Mouse (Mus musculus) hindbrain, postnatal 0 days (tissue): Measurements from ENCODE around the gene Rbm19. TPM values are rescaled to one million over a fixed set of nuclear protein-coding genes. Genes with fewer than 3 reads are reported as not detected.
A peak's percentile ranks its signal among the peaks of the same experiment; 100 is the strongest.

Experiments
- ATAC-seq: fragments of 200-750 bp; cut with Nextera tagmentation; 2 replicates; pipeline ENCODE4 v1.8.0; 2017; ENCODE audit warnings: mild to moderate bottlenecking, moderate TSS enrichment, moderate library complexity
- DNase-seq: peaks from one replicate; pipeline ENCODE4 v3.0.0-alpha.2; 2015; ENCODE audit warnings: low spot score
- H3K27ac ChIP-seq: fragments of 300-500 bp; sonication (generic); 2 replicates; pipeline ENCODE4 v1.5.1; 2014; ENCODE audit warnings: mild to moderate bottlenecking
- H3K27me3 ChIP-seq: fragments of 300-500 bp; sonication (generic); 2 replicates; pipeline ENCODE4 v1.6.1; 2014; ENCODE audit warnings: low read length, mixed read lengths; ENCODE audit not compliant: insufficient read depth
- H3K36me3 ChIP-seq: fragments of 300-500 bp; sonication (generic); 2 replicates; pipeline ENCODE4 v1.6.1; 2014; ENCODE audit warnings: low read length, mixed read lengths; ENCODE audit not compliant: insufficient read depth
- H3K4me1 ChIP-seq: fragments of 300-500 bp; sonication (generic); 2 replicates; pipeline ENCODE4 v1.6.1; 2014; ENCODE audit warnings: antibody characterized with exemption, low read length, mixed read lengths; ENCODE audit not compliant: insufficient read depth
- H3K4me2 ChIP-seq: fragments of 300-500 bp; sonication (generic); 2 replicates; pipeline ENCODE4 v1.6.1; 2014; ENCODE audit warnings: low read depth, mild to moderate bottlenecking, low read length, moderate library complexity, mixed read lengths
- H3K4me3 ChIP-seq: fragments of 300-500 bp; sonication (generic); 2 replicates; pipeline ENCODE4 v1.5.1; 2014; ENCODE audit warnings: low read length
- H3K9ac ChIP-seq: fragments of 300-500 bp; sonication (generic); replicated peaks from 2 replicates; pipeline ENCODE4 v1.6.1; 2014; ENCODE audit warnings: mild to moderate bottlenecking, low read length, moderate library complexity, mixed read lengths
- H3K9me3 ChIP-seq: fragments of 300-500 bp; sonication (generic); 2 replicates; pipeline ENCODE4 v1.6.1; 2016; ENCODE audit warnings: low read length, mixed read lengths
- CTCF ChIP-seq: IDR thresholded peaks from 2 replicates; pipeline ENCODE4 v1.5.1; 2016; ENCODE audit warnings: antibody characterized with exemption, control low read depth, low read depth
- WGBS: fragments of 180-500 bp; shearing (Covaris S2); extraction: QIAGEN DNeasy Blood & Tissue Kit; methylation state at CpG from one replicate; pipeline ENCODE4 v1.1.7; 2014; 5-methylcytosine and 5-hydroxymethylcytosine counted together
- polyA plus RNA-seq: library from polyadenylated mRNA; unstranded; fragments of >200 nt; fragmentation: Nextera tagmentation; extraction: Ambion mirVana; gene quantifications from 2 replicates; pipeline ENCODE4 v1.2.1, GENCODE M21; 2015
- total RNA-seq: library from RNA; depleted of rRNA; stranded (reverse); fragments of >200 nt; gene quantifications from 2 replicates; pipeline ENCODE4 v1.2.3, GENCODE M21; 2014

Rbm19 gene
- total and polyA plus RNA-seq, 2 experiments from 2014 or later, result 17.2 to 33.4 TPM

DNA sequence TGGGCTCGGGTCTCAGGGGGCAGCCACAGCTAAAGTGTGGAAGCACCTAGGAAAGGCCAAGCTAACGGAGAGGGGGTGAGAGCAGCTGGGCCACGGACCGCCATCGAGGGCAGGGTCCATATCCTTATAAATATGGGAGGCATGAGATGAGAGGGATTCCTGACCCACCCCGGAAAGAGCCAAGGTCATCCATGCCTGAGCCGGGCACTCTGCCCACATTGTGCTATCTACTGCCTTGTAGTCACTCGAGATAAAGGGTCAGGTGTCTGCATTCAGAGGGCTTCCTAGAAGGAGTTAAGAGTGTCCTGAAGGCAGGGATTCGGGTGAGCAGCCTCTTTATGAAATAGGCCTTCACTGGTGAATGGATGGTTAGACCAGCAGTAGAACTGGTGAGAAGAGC lies 80.6 kb downstream of the Rbm19 start:
- Histone ChIP-seq H3K4me1 (peaks cover 25% of the 10 kb centered on the region), H3K9me3 (no peaks in the 10 kb centered on the region), H3K9ac (no peak overlapping the region), H3K27ac (no peak overlapping the region), H3K27me3 (no peaks in the 10 kb centered on the region), H3K4me3 (no peak overlapping the region), H3K4me2 (no peak overlapping the region), H3K36me3 (peaks cover 9% of the 10 kb centered on the region)
- DNase-seq, result no peak
- WGBS, result 75% methylated on average over 9 of the region's 9 CpGs
- no peak for ATAC-seq
- TF ChIP-seq CTCF, result no peak

DNA sequence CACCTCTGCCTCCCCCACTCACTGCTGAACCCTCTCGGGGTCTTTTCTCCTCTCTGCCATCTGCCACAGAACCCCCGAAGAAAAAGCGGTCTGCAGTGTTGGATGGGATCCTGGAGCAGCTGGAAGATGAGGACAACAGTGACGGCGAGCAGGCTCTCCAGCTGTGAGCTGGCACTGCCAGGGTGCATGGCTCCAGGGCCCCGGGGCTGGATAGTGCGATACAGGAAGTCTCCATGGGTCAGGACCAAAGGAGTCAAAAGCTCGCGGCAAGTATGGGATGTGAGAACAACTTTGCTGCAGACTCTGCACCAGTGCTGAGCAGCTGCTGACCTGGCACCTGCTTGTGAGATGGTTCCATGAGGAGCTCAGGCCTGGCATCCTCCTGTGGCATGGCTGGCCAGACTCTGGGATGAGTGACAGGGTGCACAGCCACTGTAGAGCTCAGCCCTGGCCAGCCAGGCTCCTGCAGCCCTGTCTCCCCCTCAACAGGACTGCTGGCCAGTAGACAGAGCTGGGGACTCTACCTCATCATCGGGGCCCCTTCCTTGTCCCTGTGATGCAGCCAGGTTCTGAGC lies 81.6 kb downstream of the Rbm19 start:
- Histone ChIP-seq H3K4me1 (peaks cover 23% of the 10 kb centered on the region), H3K36me3 (peaks cover 9% of the 10 kb centered on the region), H3K4me3 (no peak overlapping the region), H3K27ac (no peak overlapping the region), H3K4me2 (no peak overlapping the region), H3K9me3 (no peaks in the 10 kb centered on the region), H3K27me3 (no peaks in the 10 kb centered on the region), H3K9ac (no peak overlapping the region)
- 0 out of 2 replicates have a peak, but pooled peaks have one; percentile 18 for ATAC-seq
- TF ChIP-seq CTCF, result no peak
- WGBS, result 42% methylated on average over 10 of the region's 10 CpGs
- DNase-seq, result peak; percentile 55

DNA sequence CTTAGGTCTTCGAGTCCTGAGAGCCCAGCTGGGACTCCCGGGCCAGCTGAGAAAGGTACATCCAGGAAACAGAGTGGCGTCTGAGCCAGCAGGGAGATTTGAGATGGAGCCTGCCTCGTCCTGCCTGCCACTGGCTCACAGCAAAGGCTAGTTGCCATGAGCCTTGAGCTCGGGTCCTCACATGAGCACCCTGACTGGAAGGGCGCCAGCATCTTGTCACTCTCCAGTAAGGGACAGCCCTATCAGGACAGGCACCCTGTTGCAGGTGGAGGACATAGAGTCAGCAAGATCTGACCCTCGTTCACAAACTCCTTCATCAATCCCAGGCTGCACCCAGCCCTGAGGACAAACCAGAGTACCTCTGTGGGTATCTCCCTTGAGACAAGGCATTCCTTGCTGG lies 83.6 kb downstream of the Rbm19 start:
- Histone ChIP-seq H3K27ac (no peak overlapping the region), H3K4me1 (peaks cover 9% of the 10 kb centered on the region), H3K27me3 (no peaks in the 10 kb centered on the region), H3K4me2 (no peak overlapping the region), H3K36me3 (peaks cover 9% of the 10 kb centered on the region), H3K9me3 (no peaks in the 10 kb centered on the region), H3K4me3 (no peak overlapping the region), H3K9ac (no peak overlapping the region)
- 84% methylated on average over 7 of the region's 7 CpGs for WGBS
- DNase-seq (no peak), ATAC-seq (no peak)
- TF ChIP-seq CTCF, result no peak

DNA sequence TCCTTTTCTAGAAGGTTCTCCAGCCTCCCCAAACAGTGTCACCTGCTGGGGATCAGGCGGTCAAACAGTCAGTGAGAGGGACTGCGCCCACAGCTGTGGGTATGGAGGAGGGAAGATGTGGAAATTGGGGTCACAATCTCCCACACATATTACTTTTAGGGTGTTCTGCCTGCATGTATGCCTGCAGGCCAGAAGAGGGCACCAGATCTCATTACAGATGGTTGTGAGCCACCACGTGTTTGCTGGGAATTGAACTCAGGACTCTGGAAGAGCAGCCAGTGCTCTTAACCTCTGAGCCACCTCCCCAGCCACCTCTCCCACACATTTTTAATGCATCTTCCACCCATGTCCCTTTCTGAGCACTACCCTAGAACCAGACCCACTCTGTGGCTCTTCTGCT lies 88.1 kb downstream of the Rbm19 start:
- ATAC-seq (no peak), DNase-seq (no peak)
- peaks cover 16% of the 10 kb centered on the region for H3K4me1 ChIP-seq
- WGBS, result 74% methylated on average over 3 of the region's 3 CpGs
- H3K27me3 ChIP-seq, result no peaks in the 10 kb centered on the region
- no peaks in the 10 kb centered on the region for H3K9me3 ChIP-seq
- no peak overlapping the region for H3K9ac ChIP-seq
- no peak overlapping the region for H3K4me3 ChIP-seq
- no peak overlapping the region for H3K4me2 ChIP-seq
- no peaks in the 10 kb centered on the region for H3K36me3 ChIP-seq
- TF ChIP-seq CTCF, result no peak; the same call in none of the 2 replicates
- no peak overlapping the region for H3K27ac ChIP-seq

DNA sequence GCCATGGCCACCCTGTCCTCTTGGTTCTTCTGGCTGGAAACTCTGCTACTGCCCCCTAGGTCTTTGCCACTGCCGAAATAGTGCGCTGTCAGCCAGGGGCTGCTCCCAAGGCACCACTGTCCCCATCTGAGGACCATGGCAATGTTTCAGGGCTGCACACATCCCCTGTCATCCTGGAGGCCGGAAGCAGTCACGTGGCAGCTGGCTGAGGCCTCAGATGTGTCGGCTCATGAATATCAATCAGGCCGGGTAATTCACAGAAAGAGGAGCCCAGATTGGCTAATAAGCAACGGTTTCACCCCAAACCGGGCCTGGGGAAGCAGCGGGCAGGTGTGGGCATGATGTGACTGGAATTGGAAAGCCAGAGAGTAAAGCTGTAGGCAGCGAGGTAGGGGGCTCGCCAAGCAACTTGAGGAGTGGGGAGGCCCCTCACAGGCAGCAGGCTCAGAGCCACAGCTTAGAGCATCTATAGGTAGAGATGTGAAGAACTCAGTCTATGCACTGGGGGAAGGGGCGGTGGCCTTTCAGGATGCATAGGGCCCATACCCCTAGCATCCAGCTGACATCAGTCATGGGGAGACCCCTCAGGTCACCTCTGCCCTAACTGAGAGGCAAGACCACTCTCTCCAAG lies 90.2 kb downstream of the Rbm19 start:
- Histone ChIP-seq H3K4me2 (no peak overlapping the region), H3K9ac (no peak overlapping the region), H3K27me3 (no peaks in the 10 kb centered on the region; the same call in 1 of the 2 replicates), H3K36me3 (no peaks in the 10 kb centered on the region), H3K4me3 (no peak overlapping the region), H3K9me3 (no peaks in the 10 kb centered on the region), H3K27ac (peak overlapping the region; percentile 41; the same call in 1 of the 2 replicates), H3K4me1 (peaks cover 26% of the 10 kb centered on the region)
- peak; percentile 71 for DNase-seq
- peak; percentile 28 for TF ChIP-seq CTCF
- 24% methylated on average over 12 of the region's 12 CpGs for WGBS
- ATAC-seq, result peak; percentile 42; the same call in 1 of the 2 replicates

DNA sequence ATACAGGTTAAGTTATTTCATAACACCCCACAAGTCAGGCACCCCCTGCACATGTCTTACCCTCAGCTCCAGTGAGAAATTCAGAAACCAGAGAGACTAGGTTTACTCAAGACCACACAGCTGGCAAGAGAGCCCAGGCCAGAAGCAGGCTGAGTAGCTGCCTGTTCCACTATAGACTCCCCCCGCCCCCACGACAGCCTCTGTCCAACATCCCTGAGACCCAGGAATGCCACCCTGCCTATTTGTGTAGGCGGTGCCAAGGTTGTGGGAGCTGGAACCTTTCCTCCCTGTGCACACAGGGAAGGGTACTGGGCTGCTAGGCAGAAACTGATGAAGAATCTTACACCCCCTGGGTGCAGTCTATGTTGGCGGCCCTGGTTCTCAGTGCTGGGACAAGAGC lies 91.2 kb downstream of the Rbm19 start:
- H3K4me1 ChIP-seq, result peaks cover 26% of the 10 kb centered on the region

DNA sequence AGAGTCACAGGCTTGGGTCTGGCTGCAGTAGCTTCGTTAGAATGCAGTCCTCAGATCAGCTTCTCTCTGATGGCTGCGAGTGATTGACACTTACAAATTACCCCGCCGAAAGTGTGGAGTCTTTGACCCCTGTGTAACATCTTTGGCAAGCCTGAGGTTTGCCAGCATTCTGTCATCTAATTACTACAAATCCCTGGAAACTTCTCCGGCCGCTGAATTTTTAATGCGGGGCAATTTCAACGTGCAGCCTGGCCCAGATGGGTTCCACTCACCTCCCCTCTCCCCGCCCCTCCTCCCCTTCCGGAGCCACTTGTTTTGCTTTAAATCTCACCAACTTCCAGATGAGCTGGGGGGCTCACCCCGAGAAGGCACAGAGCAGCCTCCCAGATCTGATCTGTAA lies 94.4 kb downstream of the Rbm19 start:
- no peak overlapping the region for H3K9ac ChIP-seq
- ATAC-seq, result peak; percentile 18; the same call in 1 of the 2 replicates

More for the DNA sequence above, 91.2 kb downstream of the Rbm19 start:
- H3K4me3 ChIP-seq, result no peak overlapping the region
- H3K9ac ChIP-seq, result no peak overlapping the region
- ATAC-seq, result no peak
- TF ChIP-seq CTCF, result no peak
- no peak overlapping the region for H3K4me2 ChIP-seq
- H3K36me3 ChIP-seq, result no peaks in the 10 kb centered on the region
- no peak for DNase-seq
- H3K9me3 ChIP-seq, result no peaks in the 10 kb centered on the region
- no peak overlapping the region for H3K27ac ChIP-seq
- 58% methylated on average over 4 of the region's 4 CpGs for WGBS
- no peaks in the 10 kb centered on the region; the same call in 1 of the 2 replicates for H3K27me3 ChIP-seq

More for the DNA sequence above, 94.4 kb downstream of the Rbm19 start:
- WGBS, result 6% methylated on average over 11 of the region's 11 CpGs
- Histone ChIP-seq H3K4me2 (peak overlapping the region; percentile 38; the same call in 1 of the 2 replicates), H3K27ac (no peak overlapping the region), H3K36me3 (no peaks in the 10 kb centered on the region), H3K27me3 (no peaks in the 10 kb centered on the region; the same call in 1 of the 2 replicates), H3K4me1 (peaks cover 25% of the 10 kb centered on the region), H3K4me3 (no peak overlapping the region), H3K9me3 (no peaks in the 10 kb centered on the region)
- DNase-seq, result peak; percentile 74
- no peak for TF ChIP-seq CTCF
